Mouse (Mus musculus): ENCODE data around the gene Wdhd1. TPM values are rescaled to one million over a fixed set of nuclear protein-coding genes. Genes with fewer than 3 reads are reported as not detected.

Wdhd1 gene
- polyA plus RNA-seq, 1 experiment from 2014 or later = 39.0 TPM

GRCm38 (mm10) chr14:47236491-47236890 is 40.2 kb downstream of the Wdhd1 start:
- no peak for ATAC-seq (ENCODE audit: insufficient number of reproducible peaks, insufficient read depth, low FRiP score, low read depth)
- WGBS = 84% methylated on average over 7 of the region's 7 CpGs
- Histone ChIP-seq H3K9me3 (ENCODE audit: control insufficient read depth, low read depth, low read length) (peaks cover 5% of the 10 kb centered on the region; the same call in 1 of the 2 replicates), H3K4me3 (ENCODE audit: low read depth, low read length) (no peak overlapping the region), H3K27me3 (ENCODE audit: control insufficient read depth, insufficient read depth, low read length) (no peaks in the 10 kb centered on the region), H3K4me1 (ENCODE audit: control insufficient read depth, insufficient read depth, low read length) (no peaks in the 10 kb centered on the region), H3K9ac (replicated peaks; ENCODE audit: low read depth, low read length) (no peak overlapping the region), H3K36me3 (ENCODE audit: control insufficient read depth, insufficient read depth, low read length) (peaks cover 6% of the 10 kb centered on the region), H3K27ac (ENCODE audit: low read length) (no peak overlapping the region), H3K4me2 (replicated peaks; ENCODE audit: low read depth, low read length) (no peak overlapping the region)

- Histone ChIP-seq H3K4me3 (ENCODE audit: low read depth, low read length) (no peak overlapping the region), H3K4me1 (ENCODE audit: control insufficient read depth, insufficient read depth, low read length) (no peaks in the 10 kb centered on the region), H3K27me3 (ENCODE audit: control insufficient read depth, insufficient read depth, low read length) (no peaks in the 10 kb centered on the region), H3K36me3 (ENCODE audit: control insufficient read depth, insufficient read depth, low read length) (no peaks in the 10 kb centered on the region), H3K27ac (ENCODE audit: low read length) (no peak overlapping the region), H3K4me2 (replicated peaks; ENCODE audit: low read depth, low read length) (no peak overlapping the region), H3K9ac (replicated peaks; ENCODE audit: low read depth, low read length) (no peak overlapping the region), H3K9me3 (ENCODE audit: control insufficient read depth, low read depth, low read length) (peaks cover 5% of the 10 kb centered on the region; the same call in 1 of the 2 replicates)
- ATAC-seq (ENCODE audit: insufficient number of reproducible peaks, insufficient read depth, low FRiP score, low read depth) = no peak
- 76% methylated on average over 5 of the region's 5 CpGs for WGBS
Observed at GRCm38 (mm10) chr14:47234526-47235250, 42.0 kb downstream of the Wdhd1 start.

- Histone ChIP-seq H3K27ac (ENCODE audit: low read length) (no peak overlapping the region), H3K4me1 (ENCODE audit: control insufficient read depth, insufficient read depth, low read length) (no peaks in the 10 kb centered on the region), H3K9ac (replicated peaks; ENCODE audit: low read depth, low read length) (no peak overlapping the region), H3K27me3 (ENCODE audit: control insufficient read depth, insufficient read depth, low read length) (no peaks in the 10 kb centered on the region), H3K4me2 (replicated peaks; ENCODE audit: low read depth, low read length) (no peak overlapping the region), H3K4me3 (ENCODE audit: low read depth, low read length) (no peak overlapping the region), H3K9me3 (ENCODE audit: control insufficient read depth, low read depth, low read length) (peaks cover 5% of the 10 kb centered on the region; the same call in 1 of the 2 replicates), H3K36me3 (ENCODE audit: control insufficient read depth, insufficient read depth, low read length) (no peaks in the 10 kb centered on the region)
- WGBS = 90% methylated on average over 3 of the region's 3 CpGs
- ATAC-seq (ENCODE audit: insufficient number of reproducible peaks, insufficient read depth, low FRiP score, low read depth) = no peak
Observed at GRCm38 (mm10) chr14:47234032-47234431, 42.6 kb downstream of the Wdhd1 start.

GRCm38 (mm10) chr14:47233602-47234001 is 43.1 kb downstream of the Wdhd1 start:
- Histone ChIP-seq H3K4me1 (ENCODE audit: control insufficient read depth, insufficient read depth, low read length) (no peaks in the 10 kb centered on the region), H3K36me3 (ENCODE audit: control insufficient read depth, insufficient read depth, low read length) (no peaks in the 10 kb centered on the region), H3K27me3 (ENCODE audit: control insufficient read depth, insufficient read depth, low read length) (no peaks in the 10 kb centered on the region), H3K4me3 (ENCODE audit: low read depth, low read length) (no peak overlapping the region), H3K9ac (replicated peaks; ENCODE audit: low read depth, low read length) (no peak overlapping the region), H3K9me3 (ENCODE audit: control insufficient read depth, low read depth, low read length) (peaks cover 5% of the 10 kb centered on the region; the same call in 1 of the 2 replicates), H3K27ac (ENCODE audit: low read length) (no peak overlapping the region), H3K4me2 (replicated peaks; ENCODE audit: low read depth, low read length) (no peak overlapping the region)
- WGBS = 61% methylated on average over 2 of the region's 2 CpGs
- ATAC-seq (ENCODE audit: insufficient number of reproducible peaks, insufficient read depth, low FRiP score, low read depth) = no peak

GRCm38 (mm10) chr14:47229796-47230376 is 46.8 kb downstream of the Wdhd1 start:
- Histone ChIP-seq H3K9me3 (ENCODE audit: control insufficient read depth, low read depth, low read length) (no peaks in the 10 kb centered on the region), H3K4me3 (ENCODE audit: low read depth, low read length) (no peak overlapping the region), H3K9ac (replicated peaks; ENCODE audit: low read depth, low read length) (no peak overlapping the region), H3K27ac (ENCODE audit: low read length) (no peak overlapping the region), H3K27me3 (ENCODE audit: control insufficient read depth, insufficient read depth, low read length) (no peaks in the 10 kb centered on the region), H3K36me3 (ENCODE audit: control insufficient read depth, insufficient read depth, low read length) (no peaks in the 10 kb centered on the region), H3K4me1 (ENCODE audit: control insufficient read depth, insufficient read depth, low read length) (no peaks in the 10 kb centered on the region), H3K4me2 (replicated peaks; ENCODE audit: low read depth, low read length) (no peak overlapping the region)
- no peak for ATAC-seq (ENCODE audit: insufficient number of reproducible peaks, insufficient read depth, low FRiP score, low read depth)
- WGBS = 66% methylated on average over 11 of the region's 11 CpGs

GRCm38 (mm10) chr14:47225931-47226330 is 50.7 kb downstream of the Wdhd1 start:
- Histone ChIP-seq H3K9me3 (ENCODE audit: control insufficient read depth, low read depth, low read length) (no peaks in the 10 kb centered on the region), H3K27me3 (ENCODE audit: control insufficient read depth, insufficient read depth, low read length) (no peaks in the 10 kb centered on the region), H3K4me3 (ENCODE audit: low read depth, low read length) (no peak overlapping the region), H3K27ac (ENCODE audit: low read length) (no peak overlapping the region), H3K36me3 (ENCODE audit: control insufficient read depth, insufficient read depth, low read length) (no peaks in the 10 kb centered on the region), H3K4me2 (replicated peaks; ENCODE audit: low read depth, low read length) (no peak overlapping the region), H3K9ac (replicated peaks; ENCODE audit: low read depth, low read length) (no peak overlapping the region), H3K4me1 (ENCODE audit: control insufficient read depth, insufficient read depth, low read length) (no peaks in the 10 kb centered on the region)
- no peak for ATAC-seq (ENCODE audit: insufficient number of reproducible peaks, insufficient read depth, low FRiP score, low read depth)
- 83% methylated on average over 8 of the region's 8 CpGs for WGBS

- no peak overlapping the region for H3K9ac ChIP-seq (replicated peaks; ENCODE audit: low read depth, low read length)
- ATAC-seq (ENCODE audit: insufficient number of reproducible peaks, insufficient read depth, low FRiP score, low read depth) = no peak
- H3K4me3 ChIP-seq (ENCODE audit: low read depth, low read length) = no peak overlapping the region
- no peak overlapping the region for H3K27ac ChIP-seq (ENCODE audit: low read length)
- no peaks in the 10 kb centered on the region for H3K9me3 ChIP-seq (ENCODE audit: control insufficient read depth, low read depth, low read length)
- H3K4me2 ChIP-seq (replicated peaks; ENCODE audit: low read depth, low read length) = no peak overlapping the region
- no peaks in the 10 kb centered on the region for H3K36me3 ChIP-seq (ENCODE audit: control insufficient read depth, insufficient read depth, low read length)
- 79% methylated on average over 10 of the region's 10 CpGs for WGBS
- no peaks in the 10 kb centered on the region for H3K4me1 ChIP-seq (ENCODE audit: control insufficient read depth, insufficient read depth, low read length)
- H3K27me3 ChIP-seq (ENCODE audit: control insufficient read depth, insufficient read depth, low read length) = no peaks in the 10 kb centered on the region
Observed at GRCm38 (mm10) chr14:47224476-47225325, 52.0 kb downstream of the Wdhd1 start.

GRCm38 (mm10) chr14:47222631-47223450 is 53.8 kb downstream of the Wdhd1 start:
- ATAC-seq (ENCODE audit: insufficient number of reproducible peaks, insufficient read depth, low FRiP score, low read depth) = no peak
- H3K36me3 ChIP-seq (ENCODE audit: control insufficient read depth, insufficient read depth, low read length) = no peaks in the 10 kb centered on the region
- H3K4me2 ChIP-seq (replicated peaks; ENCODE audit: low read depth, low read length) = no peak overlapping the region

More at GRCm38 (mm10) chr14:47222631-47223450, 53.8 kb downstream of the Wdhd1 start:
- H3K9ac ChIP-seq (replicated peaks; ENCODE audit: low read depth, low read length) = no peak overlapping the region
- no peaks in the 10 kb centered on the region for H3K4me1 ChIP-seq (ENCODE audit: control insufficient read depth, insufficient read depth, low read length)
- H3K9me3 ChIP-seq (ENCODE audit: control insufficient read depth, low read depth, low read length) = no peaks in the 10 kb centered on the region
- no peak overlapping the region for H3K4me3 ChIP-seq (ENCODE audit: low read depth, low read length)
- H3K27me3 ChIP-seq (ENCODE audit: control insufficient read depth, insufficient read depth, low read length) = no peaks in the 10 kb centered on the region
- WGBS = 64% methylated on average over 11 of the region's 11 CpGs
- H3K27ac ChIP-seq (ENCODE audit: low read length) = no peak overlapping the region
